Mouse (Mus musculus): ENCODE measurements around the gene Kirrel3. TPM values are rescaled to one million over a fixed set of nuclear protein-coding genes. Genes with fewer than 3 reads are reported as not detected.

The Kirrel3 gene
- polyA plus RNA-seq, 1 experiment from 2014 or later = 1.3 TPM

- Histone ChIP-seq H3K9me3 (replicated peaks) (no peaks in the 10 kb centered on the region), H3K4me1 (replicated peaks) (no peaks in the 10 kb centered on the region), H3K36me3 (no peaks in the 10 kb centered on the region), H3K27me3 (replicated peaks) (no peaks in the 10 kb centered on the region), H3K4me2 (no peak overlapping the region), H3K27ac (ENCODE audit: poor library complexity, severe bottlenecking) (no peak overlapping the region), H3K4me3 (no peak overlapping the region), H3K9ac (no peak overlapping the region)
- ATAC-seq (ENCODE audit: insufficient number of reproducible peaks, low FRiP score) = no peak
- WGBS = 63% methylated on average over 1 of the region's 1 CpGs
Measured at GRCm38 (mm10) chr9:34921941-34922340, 436.2 kb downstream of the Kirrel3 start.

GRCm38 (mm10) chr9:34922716-34923115 lies 437.0 kb downstream of the Kirrel3 start:
- H3K4me3 ChIP-seq = no peak overlapping the region
- no peaks in the 10 kb centered on the region for H3K36me3 ChIP-seq
- no peak overlapping the region for H3K27ac ChIP-seq (ENCODE audit: poor library complexity, severe bottlenecking)
- no peak overlapping the region for H3K9ac ChIP-seq
- H3K9me3 ChIP-seq (replicated peaks) = no peaks in the 10 kb centered on the region
- H3K4me2 ChIP-seq = no peak overlapping the region
- ATAC-seq (ENCODE audit: insufficient number of reproducible peaks, low FRiP score) = no peak
- WGBS = 65% methylated on average over 6 of the region's 6 CpGs
- no peaks in the 10 kb centered on the region for H3K27me3 ChIP-seq (replicated peaks)
- H3K4me1 ChIP-seq (replicated peaks) = no peaks in the 10 kb centered on the region

- WGBS = 78% methylated on average over 14 of the region's 14 CpGs
- no peak for ATAC-seq (ENCODE audit: insufficient number of reproducible peaks, low FRiP score)
Measured at GRCm38 (mm10) chr9:34923134-34923931, 437.6 kb downstream of the Kirrel3 start.

GRCm38 (mm10) chr9:34925616-34926015 lies 439.9 kb downstream of the Kirrel3 start:
- Histone ChIP-seq H3K27ac (ENCODE audit: poor library complexity, severe bottlenecking) (no peak overlapping the region), H3K4me1 (replicated peaks) (no peaks in the 10 kb centered on the region), H3K9ac (no peak overlapping the region), H3K27me3 (replicated peaks) (no peaks in the 10 kb centered on the region), H3K4me3 (no peak overlapping the region), H3K36me3 (no peaks in the 10 kb centered on the region), H3K9me3 (replicated peaks) (no peaks in the 10 kb centered on the region), H3K4me2 (no peak overlapping the region)
- WGBS = 76% methylated on average over 5 of the region's 5 CpGs
- no peak for ATAC-seq (ENCODE audit: insufficient number of reproducible peaks, low FRiP score)

More at GRCm38 (mm10) chr9:34923134-34923931, 437.6 kb downstream of the Kirrel3 start:
- no peak overlapping the region for H3K9ac ChIP-seq
- H3K4me1 ChIP-seq (replicated peaks) = no peaks in the 10 kb centered on the region
- H3K36me3 ChIP-seq = no peaks in the 10 kb centered on the region
- no peak overlapping the region for H3K27ac ChIP-seq (ENCODE audit: poor library complexity, severe bottlenecking)
- no peak overlapping the region for H3K4me2 ChIP-seq
- H3K9me3 ChIP-seq (replicated peaks) = no peaks in the 10 kb centered on the region
- no peaks in the 10 kb centered on the region for H3K27me3 ChIP-seq (replicated peaks)
- H3K4me3 ChIP-seq = no peak overlapping the region

GRCm38 (mm10) chr9:34930371-34930770 lies 444.7 kb downstream of the Kirrel3 start:
- Histone ChIP-seq H3K4me2 (no peak overlapping the region), H3K36me3 (no peaks in the 10 kb centered on the region), H3K27me3 (replicated peaks) (no peaks in the 10 kb centered on the region), H3K9ac (no peak overlapping the region), H3K9me3 (replicated peaks) (no peaks in the 10 kb centered on the region), H3K27ac (ENCODE audit: poor library complexity, severe bottlenecking) (no peak overlapping the region), H3K4me3 (no peak overlapping the region), H3K4me1 (replicated peaks) (no peaks in the 10 kb centered on the region)
- no peak for ATAC-seq (ENCODE audit: insufficient number of reproducible peaks, low FRiP score)
- 39% methylated on average over 1 of the region's 1 CpGs for WGBS

GRCm38 (mm10) chr9:34938140-34938539 lies 452.4 kb downstream of the Kirrel3 start:
- no peak for ATAC-seq (ENCODE audit: insufficient number of reproducible peaks, low FRiP score)
- Histone ChIP-seq H3K27me3 (replicated peaks) (no peaks in the 10 kb centered on the region), H3K27ac (ENCODE audit: poor library complexity, severe bottlenecking) (no peak overlapping the region), H3K36me3 (no peaks in the 10 kb centered on the region), H3K9ac (no peak overlapping the region), H3K4me1 (replicated peaks) (no peaks in the 10 kb centered on the region), H3K4me2 (no peak overlapping the region), H3K9me3 (replicated peaks) (no peaks in the 10 kb centered on the region), H3K4me3 (no peak overlapping the region)
- WGBS = 85% methylated on average over 5 of the region's 5 CpGs

GRCm38 (mm10) chr9:34939621-34940020 lies 453.9 kb downstream of the Kirrel3 start:
- Histone ChIP-seq H3K4me2 (no peak overlapping the region), H3K9ac (no peak overlapping the region), H3K9me3 (replicated peaks) (no peaks in the 10 kb centered on the region), H3K27ac (ENCODE audit: poor library complexity, severe bottlenecking) (no peak overlapping the region), H3K27me3 (replicated peaks) (no peaks in the 10 kb centered on the region), H3K4me3 (no peak overlapping the region), H3K36me3 (no peaks in the 10 kb centered on the region), H3K4me1 (replicated peaks) (no peaks in the 10 kb centered on the region)
- WGBS = 89% methylated on average over 5 of the region's 5 CpGs
- ATAC-seq (ENCODE audit: insufficient number of reproducible peaks, low FRiP score) = no peak

GRCm38 (mm10) chr9:34942122-34942831 lies 456.6 kb downstream of the Kirrel3 start:
- Histone ChIP-seq H3K36me3 (no peaks in the 10 kb centered on the region), H3K4me3 (no peak overlapping the region), H3K27me3 (replicated peaks) (peaks cover 9% of the 10 kb centered on the region; the same call in 1 of the 2 replicates), H3K9me3 (replicated peaks) (no peaks in the 10 kb centered on the region), H3K9ac (no peak overlapping the region), H3K27ac (ENCODE audit: poor library complexity, severe bottlenecking) (no peak overlapping the region), H3K4me1 (replicated peaks) (no peaks in the 10 kb centered on the region), H3K4me2 (no peak overlapping the region)
- ATAC-seq (ENCODE audit: insufficient number of reproducible peaks, low FRiP score) = no peak
- WGBS = 57% methylated on average over 6 of the region's 6 CpGs

- H3K9ac ChIP-seq = no peak overlapping the region
- no peaks in the 10 kb centered on the region for H3K4me1 ChIP-seq (replicated peaks)
- H3K9me3 ChIP-seq (replicated peaks) = no peaks in the 10 kb centered on the region
- H3K27me3 ChIP-seq (replicated peaks) = peaks cover 9% of the 10 kb centered on the region; the same call in 1 of the 2 replicates
- no peak overlapping the region for H3K27ac ChIP-seq (ENCODE audit: poor library complexity, severe bottlenecking)
- no peak overlapping the region for H3K4me3 ChIP-seq
- no peaks in the 10 kb centered on the region for H3K36me3 ChIP-seq
- WGBS = 55% methylated on average over 7 of the region's 7 CpGs
- H3K4me2 ChIP-seq = no peak overlapping the region
- ATAC-seq (ENCODE audit: insufficient number of reproducible peaks, low FRiP score) = no peak
Measured at GRCm38 (mm10) chr9:34942996-34943395, 457.3 kb downstream of the Kirrel3 start.

- no peaks in the 10 kb centered on the region for H3K9me3 ChIP-seq (replicated peaks)
- H3K36me3 ChIP-seq = no peaks in the 10 kb centered on the region
- H3K4me1 ChIP-seq (replicated peaks) = no peaks in the 10 kb centered on the region
- peaks cover 9% of the 10 kb centered on the region; the same call in 1 of the 2 replicates for H3K27me3 ChIP-seq (replicated peaks)
- no peak overlapping the region for H3K27ac ChIP-seq (ENCODE audit: poor library complexity, severe bottlenecking)
- no peak for ATAC-seq (ENCODE audit: insufficient number of reproducible peaks, low FRiP score)
- WGBS = 67% methylated on average over 9 of the region's 9 CpGs
- no peak overlapping the region for H3K4me3 ChIP-seq
- no peak overlapping the region for H3K9ac ChIP-seq
- no peak overlapping the region for H3K4me2 ChIP-seq
Measured at GRCm38 (mm10) chr9:34945301-34945700, 459.6 kb downstream of the Kirrel3 start.

GRCm38 (mm10) chr9:34947258-34947657 lies 461.6 kb downstream of the Kirrel3 start:
- no peak overlapping the region for H3K4me2 ChIP-seq
- ATAC-seq (ENCODE audit: insufficient number of reproducible peaks, low FRiP score) = no peak

More at GRCm38 (mm10) chr9:34947258-34947657, 461.6 kb downstream of the Kirrel3 start:
- no peak overlapping the region for H3K4me3 ChIP-seq
- peaks cover 9% of the 10 kb centered on the region; the same call in 1 of the 2 replicates for H3K27me3 ChIP-seq (replicated peaks)
- no peak overlapping the region for H3K27ac ChIP-seq (ENCODE audit: poor library complexity, severe bottlenecking)
- H3K9me3 ChIP-seq (replicated peaks) = no peaks in the 10 kb centered on the region
- 35% methylated on average over 6 of the region's 6 CpGs for WGBS
- H3K9ac ChIP-seq = no peak overlapping the region
- H3K36me3 ChIP-seq = no peaks in the 10 kb centered on the region
- no peaks in the 10 kb centered on the region for H3K4me1 ChIP-seq (replicated peaks)

Measured in heart, embryonic 12.5 days (tissue).